Mouse (Mus musculus) megakaryocyte, embryonic 14.5 days (primary cell): ENCODE results near the gene Nr2c2ap.

ENCODE experiments used
- FLI1 ChIP-seq: IDR thresholded peaks from 2 replicates; pipeline ENCODE4 v1.6.1; 2012; ENCODE audit warnings: low read length, inconsistent platforms, mixed read lengths
- GATA1 ChIP-seq: IDR thresholded peaks from 3 replicates; pipeline ENCODE4 v1.6.1; 2012; ENCODE audit warnings: mixed read lengths, low read length, inconsistent platforms, borderline replicate concordance

- TF ChIP-seq GATA1 (no peak), FLI1 (no peak)
Observed at GRCm38 (mm10) chr8:70166504-70167110, 35.5 kb downstream of the Nr2c2ap start.
